Mouse (Mus musculus): Measurements from ENCODE around the gene Vps53. TPM values are rescaled to one million over a fixed set of nuclear protein-coding genes. Genes with fewer than 3 reads are reported as not detected.

Gene Vps53
- polyA plus RNA-seq, 1 experiment = 41.2 TPM

GRCm38 (mm10) chr11:76210228-76210985, 31.0 kb upstream of the Vps53 start:
- Histone ChIP-seq H3K27me3 (ENCODE audit: control insufficient read depth, insufficient read depth, insufficient read length) (no peaks in the 10 kb centered on the region), H3ac (ENCODE audit: control insufficient read depth, insufficient read length) (no peak overlapping the region), H3K36me3 (ENCODE audit: control insufficient read depth, insufficient read depth) (peaks cover 5% of the 10 kb centered on the region), H3K4me3 (no peak overlapping the region), H3K79me2 (ENCODE audit: control insufficient read depth, insufficient read depth) (no peaks in the 10 kb centered on the region), H3K4me2 (ENCODE audit: low read depth) (no peak overlapping the region)
- TF ChIP-seq SRF (IDR thresholded peaks at IDR 0.05; ENCODE audit: control insufficient read depth, insufficient read length, low read depth) (no peak), E2F4 (IDR thresholded peaks at IDR 0.05; ENCODE audit: insufficient read depth) (no peak), TCF3 (IDR thresholded peaks at IDR 0.05; ENCODE audit: insufficient read length, low read depth) (no peak), MAX (IDR thresholded peaks at IDR 0.05; ENCODE audit: low read depth) (no peak), MYOG (IDR thresholded peaks at IDR 0.05; ENCODE audit: control insufficient read depth in 1 of 3, insufficient read depth in 1 of 3, insufficient read length in 2 of 3, low read depth in 2 of 3) (no peak), POLR2A (IDR thresholded peaks at IDR 0.05; ENCODE audit: insufficient read length, low read depth) (no peak), TCF12 (IDR thresholded peaks at IDR 0.05; ENCODE audit: insufficient read depth, poor library complexity, severe bottlenecking) (no peak), POLR2AphosphoS2 (IDR thresholded peaks at IDR 0.05; ENCODE audit: insufficient read length, low read depth) (no peak), MYOD1 (IDR thresholded peaks at IDR 0.05; ENCODE audit: control insufficient read depth in 1 of 3, insufficient read length in 2 of 3, low read depth in 2 of 3) (no peak), REST (IDR thresholded peaks at IDR 0.05; ENCODE audit: insufficient read depth, insufficient read length) (no peak), CEBPB (IDR thresholded peaks at IDR 0.05; ENCODE audit: insufficient read depth, poor library complexity, severe bottlenecking) (no peak), USF1 (IDR thresholded peaks at IDR 0.05; ENCODE audit: low read depth) (no peak)

- Histone ChIP-seq H3K79me2 (ENCODE audit: control insufficient read depth, insufficient read depth) (no peaks in the 10 kb centered on the region), H3K4me3 (no peak overlapping the region), H3K36me3 (ENCODE audit: control insufficient read depth, insufficient read depth) (peaks cover 6% of the 10 kb centered on the region), H3ac (ENCODE audit: control insufficient read depth, insufficient read length) (no peak overlapping the region), H3K27me3 (ENCODE audit: control insufficient read depth, insufficient read depth, insufficient read length) (no peaks in the 10 kb centered on the region), H3K4me2 (ENCODE audit: low read depth) (no peak overlapping the region)
- TF ChIP-seq E2F4 (IDR thresholded peaks at IDR 0.05; ENCODE audit: insufficient read depth) = no peak
- TF ChIP-seq CEBPB (IDR thresholded peaks at IDR 0.05; ENCODE audit: insufficient read depth, poor library complexity, severe bottlenecking) = no peak
- TF ChIP-seq TCF3 (IDR thresholded peaks at IDR 0.05; ENCODE audit: insufficient read length, low read depth) = no peak
- no peak for TF ChIP-seq REST (IDR thresholded peaks at IDR 0.05; ENCODE audit: insufficient read depth, insufficient read length)
- no peak for TF ChIP-seq MYOG (IDR thresholded peaks at IDR 0.05; ENCODE audit: control insufficient read depth in 1 of 3, insufficient read depth in 1 of 3, insufficient read length in 2 of 3, low read depth in 2 of 3)
- TF ChIP-seq MYOD1 (IDR thresholded peaks at IDR 0.05; ENCODE audit: control insufficient read depth in 1 of 3, insufficient read length in 2 of 3, low read depth in 2 of 3) = no peak
- no peak for TF ChIP-seq SRF (IDR thresholded peaks at IDR 0.05; ENCODE audit: control insufficient read depth, insufficient read length, low read depth)
- no peak for TF ChIP-seq TCF12 (IDR thresholded peaks at IDR 0.05; ENCODE audit: insufficient read depth, poor library complexity, severe bottlenecking)
- TF ChIP-seq POLR2A (IDR thresholded peaks at IDR 0.05; ENCODE audit: insufficient read length, low read depth) = no peak
- no peak for TF ChIP-seq POLR2AphosphoS2 (IDR thresholded peaks at IDR 0.05; ENCODE audit: insufficient read length, low read depth)
- TF ChIP-seq MAX (IDR thresholded peaks at IDR 0.05; ENCODE audit: low read depth) = no peak
- no peak for TF ChIP-seq USF1 (IDR thresholded peaks at IDR 0.05; ENCODE audit: low read depth)
Measured at GRCm38 (mm10) chr11:76206793-76207192, 27.3 kb upstream of the Vps53 start.

GRCm38 (mm10) chr11:76201761-76202674, 22.6 kb upstream of the Vps53 start:
- H3ac ChIP-seq (ENCODE audit: control insufficient read depth, insufficient read length) = peak overlapping the region; percentile 36
- H3K27me3 ChIP-seq (ENCODE audit: control insufficient read depth, insufficient read depth, insufficient read length) = no peaks in the 10 kb centered on the region
- H3K4me2 ChIP-seq (ENCODE audit: low read depth) = peak overlapping the region; percentile 95
- H3K4me3 ChIP-seq = peak overlapping the region; percentile 32
- peaks cover 6% of the 10 kb centered on the region for H3K36me3 ChIP-seq (ENCODE audit: control insufficient read depth, insufficient read depth)
- no peaks in the 10 kb centered on the region for H3K79me2 ChIP-seq (ENCODE audit: control insufficient read depth, insufficient read depth)
- TF ChIP-seq TCF12 (IDR thresholded peaks at IDR 0.05; ENCODE audit: insufficient read depth, poor library complexity, severe bottlenecking) (no peak), USF1 (IDR thresholded peaks at IDR 0.05; ENCODE audit: low read depth) (peak; percentile 58), MYOD1 (IDR thresholded peaks at IDR 0.05; ENCODE audit: control insufficient read depth in 1 of 3, insufficient read length in 2 of 3, low read depth in 2 of 3) (no peak), CEBPB (IDR thresholded peaks at IDR 0.05; ENCODE audit: insufficient read depth, poor library complexity, severe bottlenecking) (no peak), POLR2AphosphoS2 (IDR thresholded peaks at IDR 0.05; ENCODE audit: insufficient read length, low read depth) (peak; percentile 80), TCF3 (IDR thresholded peaks at IDR 0.05; ENCODE audit: insufficient read length, low read depth) (no peak), POLR2A (IDR thresholded peaks at IDR 0.05; ENCODE audit: insufficient read length, low read depth) (peak; percentile 90), E2F4 (IDR thresholded peaks at IDR 0.05; ENCODE audit: insufficient read depth) (no peak), MYOG (IDR thresholded peaks at IDR 0.05; ENCODE audit: control insufficient read depth in 1 of 3, insufficient read depth in 1 of 3, insufficient read length in 2 of 3, low read depth in 2 of 3) (peak in 1 of 3 experiments; percentile 3), MAX (IDR thresholded peaks at IDR 0.05; ENCODE audit: low read depth) (no peak)

- Histone ChIP-seq H3K4me2 (ENCODE audit: low read depth) (no peak overlapping the region), H3K4me3 (no peak overlapping the region), H3K27me3 (ENCODE audit: control insufficient read depth, insufficient read depth, insufficient read length) (peaks cover 4% of the 10 kb centered on the region), H3K36me3 (ENCODE audit: control insufficient read depth, insufficient read depth) (no peaks in the 10 kb centered on the region), H3K79me2 (ENCODE audit: control insufficient read depth, insufficient read depth) (no peaks in the 10 kb centered on the region), H3ac (ENCODE audit: control insufficient read depth, insufficient read length) (no peak overlapping the region)
- TF ChIP-seq MYOD1 (IDR thresholded peaks at IDR 0.05; ENCODE audit: control insufficient read depth in 1 of 3, insufficient read length in 2 of 3, low read depth in 2 of 3) = no peak
- TF ChIP-seq POLR2A (IDR thresholded peaks at IDR 0.05; ENCODE audit: insufficient read length, low read depth) = no peak
- TF ChIP-seq POLR2AphosphoS2 (IDR thresholded peaks at IDR 0.05; ENCODE audit: insufficient read length, low read depth) = no peak
- TF ChIP-seq MYOG (IDR thresholded peaks at IDR 0.05; ENCODE audit: control insufficient read depth in 1 of 3, insufficient read depth in 1 of 3, insufficient read length in 2 of 3, low read depth in 2 of 3) = no peak
- TF ChIP-seq TCF12 (IDR thresholded peaks at IDR 0.05; ENCODE audit: insufficient read depth, poor library complexity, severe bottlenecking) = no peak
- TF ChIP-seq E2F4 (IDR thresholded peaks at IDR 0.05; ENCODE audit: insufficient read depth) = no peak
- no peak for TF ChIP-seq TCF3 (IDR thresholded peaks at IDR 0.05; ENCODE audit: insufficient read length, low read depth)
- TF ChIP-seq REST (IDR thresholded peaks at IDR 0.05; ENCODE audit: insufficient read depth, insufficient read length) = no peak
- no peak for TF ChIP-seq CEBPB (IDR thresholded peaks at IDR 0.05; ENCODE audit: insufficient read depth, poor library complexity, severe bottlenecking)
- no peak for TF ChIP-seq MAX (IDR thresholded peaks at IDR 0.05; ENCODE audit: low read depth)
- TF ChIP-seq USF1 (IDR thresholded peaks at IDR 0.05; ENCODE audit: low read depth) = no peak
- TF ChIP-seq SRF (IDR thresholded peaks at IDR 0.05; ENCODE audit: control insufficient read depth, insufficient read length, low read depth) = no peak
Measured at GRCm38 (mm10) chr11:76196977-76197469, 17.6 kb upstream of the Vps53 start.
